Mouse (Mus musculus): ENCODE results near the gene Gm16181. TPM values are rescaled to one million over a fixed set of nuclear protein-coding genes. Genes with fewer than 3 reads are reported as not detected.

The Gm16181 gene
- not detected for total RNA-seq (2023)

GRCm38 (mm10) chr17:35220156-35220952, at the start of gene Gm16181:
Gene Gm16181, plus strand, starts transcription at chr17:35220834.

GRCm38 (mm10) chr17:35175968-35176367, 44.7 kb upstream of the Gm16181 start, which contains the start of gene Aif1:
Gene Aif1, minus strand, starts transcription at chr17:35176068.

GRCm38 (mm10) chr17:35187959-35188610, 32.5 kb upstream of the Gm16181 start, which contains the start of gene Lst1:
Gene Lst1, minus strand, starts transcription at chr17:35188439.

GRCm38 (mm10) chr17:35193881-35194843, 26.5 kb upstream of the Gm16181 start, which contains the start of gene Ltb:
Gene Ltb, plus strand, starts transcription at chr17:35194439.

GRCm38 (mm10) chr17:35201787-35202186, 18.8 kb upstream of the Gm16181 start, which contains the start of gene Tnf:
Gene Tnf, minus strand, starts transcription at chr17:35202007.

GRCm38 (mm10) chr17:35204494-35205379, 15.9 kb upstream of the Gm16181 start, which contains the start of gene Lta:
Gene Lta, minus strand, starts transcription at chr17:35205351.

GRCm38 (mm10) chr17:35233114-35233980, 12.7 kb downstream of the Gm16181 start, which contains the start of gene Atp6v1g2:
Gene Atp6v1g2, plus strand, starts transcription at chr17:35233660.

GRCm38 (mm10) chr17:35235614-35236389, 15.2 kb downstream of the Gm16181 start, which contains the start of gene Nfkbil1:
Gene Nfkbil1, minus strand, starts transcription at chr17:35235792.

GRCm38 (mm10) chr17:35241305-35242014, 20.8 kb downstream of the Gm16181 start, which contains the start of gene Ddx39b:
Gene Ddx39b, plus strand, starts transcription at chr17:35241746.

GRCm38 (mm10) chr17:35262664-35263522, 42.3 kb downstream of the Gm16181 start, which contains the start of gene H2-D1:
Gene H2-D1, plus strand, starts transcription at chr17:35262730.

Other genes starting within 250 kb of the Gm16181 start
- gene Hspa1a, start 248.7 kb upstream of the Gm16181 start, total RNA-seq (2023) = 10 to 100 TPM in 1 of 2 experiments, 1 to 10 TPM in 1; 3.8 to 37.9 TPM
- gene Hspa1l, start 248.1 kb upstream of the Gm16181 start, total RNA-seq (2023) = not detected
- gene Lsm2, start 239.0 kb upstream of the Gm16181 start, total RNA-seq (2023) = 10 to 100 TPM; 32.1 to 32.7 TPM
- 100 to 1,000 TPM; 290 to 310 TPM for gene Vars, start 219.8 kb upstream of the Gm16181 start, total RNA-seq (2023)
- under 1 TPM; 0.50 to 0.75 TPM for gene Vwa7, start 204.3 kb upstream of the Gm16181 start, total RNA-seq (2023)
- 1 to 10 TPM; 4.8 to 5.7 TPM for gene Sapcd1, start 192.8 kb upstream of the Gm16181 start, total RNA-seq (2023)
- gene Msh5, start 174.1 kb upstream of the Gm16181 start, total RNA-seq (2023) = 10 to 100 TPM in 1 of 2 experiments, 1 to 10 TPM in 1; 9.7 to 13.8 TPM
- 100 to 1,000 TPM; 210 to 218 TPM for gene Clic1, start 170.9 kb upstream of the Gm16181 start, total RNA-seq (2023)
- 1 to 10 TPM; 3.4 to 5.2 TPM for gene Ddah2, start 161.8 kb upstream of the Gm16181 start, total RNA-seq (2023)
- not detected for gene Ly6g6c, start 155.4 kb upstream of the Gm16181 start, total RNA-seq (2023)
- gene Mpig6b, start 154.7 kb upstream of the Gm16181 start, total RNA-seq (2023) = not detected
- not detected for gene Ly6g6e, start 143.9 kb upstream of the Gm16181 start, total RNA-seq (2023)
- not detected for gene Ly6g6d, start 142.8 kb upstream of the Gm16181 start, total RNA-seq (2023)
- gene Ly6g6f, start 135.2 kb upstream of the Gm16181 start, total RNA-seq (2023) = not detected
- 10 to 100 TPM; 71.6 to 74.8 TPM for gene Abhd16a, start 131.6 kb upstream of the Gm16181 start, total RNA-seq (2023)
- not detected for gene Ly6g5c, start 112.6 kb upstream of the Gm16181 start, total RNA-seq (2023)
- 1 to 10 TPM; 1.5 to 1.7 TPM for gene Ly6g5b, start 105.4 kb upstream of the Gm16181 start, total RNA-seq (2023)
- gene Gpank1, start 99.4 kb upstream of the Gm16181 start, total RNA-seq (2023) = 10 to 100 TPM; 31.1 to 34.0 TPM
- gene Csnk2b, start 98.8 kb upstream of the Gm16181 start, total RNA-seq (2023) = 100 to 1,000 TPM; 126 to 147 TPM
- 10 to 100 TPM; 16.6 to 25.1 TPM for gene D17H6S53E, start 94.5 kb upstream of the Gm16181 start, total RNA-seq (2023)
- gene Apom, start 88.8 kb upstream of the Gm16181 start, total RNA-seq (2023) = under 1 TPM; 0.56 to 0.93 TPM
- gene Bag6, start 85.7 kb upstream of the Gm16181 start, total RNA-seq (2023) = 100 to 1,000 TPM; 412 to 463 TPM
- gene Prrc2a, start 55.9 kb upstream of the Gm16181 start, total RNA-seq (2023) = 100 to 1,000 TPM; 364 to 379 TPM
- gene Aif1, start 44.8 kb upstream of the Gm16181 start, total RNA-seq (2023) = 1 to 10 TPM; 1.7 to 5.1 TPM
- 10 to 100 TPM; 32.6 to 54.4 TPM for gene Lst1, start 32.4 kb upstream of the Gm16181 start, total RNA-seq (2023)
- 100 to 1,000 TPM; 669 to 686 TPM for gene Ltb, start 26.4 kb upstream of the Gm16181 start, total RNA-seq (2023)
- gene Tnf, start 18.8 kb upstream of the Gm16181 start, total RNA-seq (2023) = 10 to 100 TPM in 1 of 2 experiments, 1 to 10 TPM in 1; 9.6 to 14.5 TPM
- 10 to 100 TPM; 45.0 to 61.0 TPM for gene Lta, start 15.5 kb upstream of the Gm16181 start, total RNA-seq (2023)
- 1 to 10 TPM; 1.2 to 2.9 TPM for gene Atp6v1g2, start 12.8 kb downstream of the Gm16181 start, total RNA-seq (2023)
- gene Nfkbil1, start 15.0 kb downstream of the Gm16181 start, total RNA-seq (2023) = 10 to 100 TPM; 11.2 to 16.2 TPM
- 100 to 1,000 TPM; 440 to 473 TPM for gene Ddx39b, start 20.9 kb downstream of the Gm16181 start, total RNA-seq (2023)
- 1,000 to 10,000 TPM; 1,708 to 1,769 TPM for gene H2-D1, start 41.9 kb downstream of the Gm16181 start, total RNA-seq (2023)
- gene H2-Q1, start 99.6 kb downstream of the Gm16181 start, total RNA-seq (2023) = 10 to 100 TPM in 1 of 2 experiments, 1 to 10 TPM in 1; 9.7 to 10.1 TPM
- 1 to 10 TPM; 8.2 to 8.9 TPM for gene H2-Q2, start 121.4 kb downstream of the Gm16181 start, total RNA-seq (2023)
- gene H2-Q4, start 158.8 kb downstream of the Gm16181 start, total RNA-seq (2023) = 100 to 1,000 TPM; 285 to 307 TPM
- gene H2-Q6, start 204.0 kb downstream of the Gm16181 start, total RNA-seq (2023) = 100 to 1,000 TPM; 249 to 254 TPM
- gene H2-Q7, start 218.3 kb downstream of the Gm16181 start, total RNA-seq (2023) = 100 to 1,000 TPM; 133 to 144 TPM
- 10 to 100 TPM; 53.7 to 58.6 TPM for gene H2-Q10, start 249.3 kb downstream of the Gm16181 start, total RNA-seq (2023)